Mouse (Mus musculus) retina, postnatal 1 day (tissue): ENCODE data around the gene Polr1e.
"Not testable (repeated sequence)": the region's sequence is repeated elsewhere in the genome, so short reads cannot be mapped to it uniquely, and the experiment has no call there.

Experiments
- DNase-seq: peaks from one replicate; pipeline ENCODE4 v3.0.0-alpha.2; 2012

The Polr1e gene

GRCm38 (mm10) chr4:45063836-45064235, 45.5 kb downstream of the Polr1e start:
- not testable (repeated sequence) for DNase-seq

GRCm38 (mm10) chr4:45064577-45064976, 46.2 kb downstream of the Polr1e start:
- DNase-seq = no peak

GRCm38 (mm10) chr4:45066036-45066730, 47.8 kb downstream of the Polr1e start:
- peak; percentile 85 for DNase-seq

GRCm38 (mm10) chr4:45067742-45068141, 49.4 kb downstream of the Polr1e start:
- DNase-seq = no peak

- DNase-seq = no peak
Observed at GRCm38 (mm10) chr4:45072261-45072973, 54.0 kb downstream of the Polr1e start.

GRCm38 (mm10) chr4:45073544-45073943, 55.2 kb downstream of the Polr1e start:
- DNase-seq = no peak

GRCm38 (mm10) chr4:45081041-45081440, 62.7 kb downstream of the Polr1e start:
- not testable (repeated sequence) for DNase-seq

- DNase-seq = peak; percentile 28
Observed at GRCm38 (mm10) chr4:45082951-45083350, 64.6 kb downstream of the Polr1e start.

GRCm38 (mm10) chr4:45083487-45083886, 65.1 kb downstream of the Polr1e start:
- peak; percentile 40 for DNase-seq

GRCm38 (mm10) chr4:45084021-45084894, 65.9 kb downstream of the Polr1e start, which contains the start of gene Fbxo10:
Gene Fbxo10 (minus strand): TSS chr4:45084604.
- peak; percentile 97 for DNase-seq

GRCm38 (mm10) chr4:45084895-45085290, 66.5 kb downstream of the Polr1e start:
- DNase-seq = no peak
